Mouse (Mus musculus) retina, adult 2 months (tissue): ENCODE measurements at regions not wholly inside any gene's neighbourhood (a gene's known extent, or its start where the extent isn't known, plus 50 kb on each side); places are given as distances from the start of the nearest gene placed in this dataset.

Source experiments
- DNase-seq: peaks from one replicate; pipeline ENCODE4 v3.0.0-alpha.2; 2012; ENCODE audit warnings: low read depth, low spot score

DNA sequence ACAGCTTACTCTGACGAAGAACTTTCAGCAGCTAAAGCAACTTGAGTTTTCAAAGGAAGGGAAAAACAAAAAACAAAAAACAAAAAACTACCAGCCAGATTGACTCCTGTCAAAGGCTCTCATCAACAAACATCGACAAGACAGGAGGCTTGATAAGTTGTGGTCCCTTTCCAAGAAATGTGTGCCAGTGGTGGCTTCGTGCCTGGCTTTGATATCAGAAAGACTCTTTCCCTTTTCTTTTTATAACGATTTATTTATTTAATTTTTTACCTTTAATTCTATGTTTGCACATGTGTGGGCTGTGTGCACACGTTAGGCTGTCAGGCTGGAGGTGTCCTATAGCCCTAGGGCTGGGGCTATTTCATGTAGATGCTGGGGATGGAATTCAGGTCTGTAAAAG, 60.4 kb downstream of the Dact1 start:
- DNase-seq, result no peak

DNA sequence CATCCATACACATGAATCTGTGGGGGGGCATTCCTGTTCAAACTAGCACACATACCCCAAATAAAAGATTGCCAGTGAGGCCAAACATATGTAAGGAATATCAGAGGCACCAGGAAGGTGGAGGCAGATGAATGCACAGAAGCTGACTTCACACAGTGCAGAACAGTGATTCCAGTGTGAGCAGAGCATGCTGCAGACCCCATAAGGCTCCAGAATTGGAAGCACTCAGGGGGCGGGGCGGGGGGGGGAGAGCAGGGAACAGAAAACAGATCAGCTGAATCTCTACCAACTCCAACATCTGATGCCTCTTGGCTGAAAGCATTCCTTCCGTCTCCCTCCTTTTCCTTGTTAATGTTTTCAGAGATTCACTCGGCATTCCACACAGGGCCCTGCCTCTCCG, 62.3 kb downstream of the Dact1 start:
- DNase-seq, result no peak

DNA sequence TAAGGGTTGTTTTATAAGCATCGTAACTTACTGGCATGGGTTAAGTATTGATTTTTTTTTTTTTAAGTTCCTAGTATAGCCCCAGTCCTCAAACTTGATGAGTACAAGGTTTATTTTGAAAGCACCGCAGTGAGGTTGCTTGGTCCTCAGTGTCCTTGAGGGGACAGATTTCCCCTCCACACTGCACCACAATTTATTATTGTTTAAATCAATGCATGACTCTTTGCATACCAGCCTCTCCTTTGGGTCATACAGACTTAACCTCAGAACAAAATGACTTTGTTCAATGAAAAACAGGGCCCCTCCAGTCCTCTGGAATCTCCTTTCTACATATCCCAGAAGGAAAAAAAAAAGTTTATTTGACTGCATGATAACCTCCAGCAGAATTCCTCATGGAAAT, 63.9 kb downstream of the Dact1 start:
- no peak for DNase-seq

DNA sequence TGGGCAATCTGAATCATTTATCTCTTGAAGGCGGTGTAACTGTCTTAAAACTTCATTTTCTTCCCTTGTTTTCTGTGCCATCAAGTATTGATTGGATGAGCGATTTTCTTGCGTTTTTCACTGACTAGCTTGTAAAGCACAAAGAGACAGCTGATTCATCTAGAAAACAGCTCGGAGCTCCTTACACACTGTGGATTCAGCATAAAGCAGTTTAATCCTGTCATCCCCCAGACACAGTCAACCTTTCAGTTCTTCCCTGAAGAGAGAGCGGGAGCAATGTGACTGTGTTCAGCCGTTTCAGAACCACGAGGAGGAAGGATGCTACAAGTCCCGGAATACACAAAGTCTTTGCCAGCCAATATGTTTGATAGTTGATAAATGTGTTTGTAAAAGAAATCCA, 66.8 kb downstream of the Dact1 start:
- no peak for DNase-seq

DNA sequence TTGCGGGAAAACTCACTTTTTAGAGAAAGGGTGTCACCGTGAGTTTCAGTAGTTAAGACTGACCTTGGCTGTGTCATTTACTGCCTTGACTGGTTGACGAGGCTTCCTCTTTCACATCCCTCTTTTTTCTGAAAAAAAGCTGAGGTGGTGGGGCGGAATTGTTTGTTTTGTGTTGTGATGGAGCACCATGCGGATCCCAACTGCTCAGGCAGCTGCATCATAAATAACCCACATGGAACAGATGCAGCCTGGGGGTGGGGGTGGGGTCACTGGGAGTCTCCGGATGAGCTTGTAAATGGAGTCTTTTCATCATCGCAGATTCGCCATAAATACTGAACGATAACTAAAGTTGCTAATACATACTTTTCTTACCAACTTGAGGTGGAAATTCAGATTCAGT, 67.3 kb downstream of the Dact1 start:
- DNase-seq, result peak; percentile 18

DNA sequence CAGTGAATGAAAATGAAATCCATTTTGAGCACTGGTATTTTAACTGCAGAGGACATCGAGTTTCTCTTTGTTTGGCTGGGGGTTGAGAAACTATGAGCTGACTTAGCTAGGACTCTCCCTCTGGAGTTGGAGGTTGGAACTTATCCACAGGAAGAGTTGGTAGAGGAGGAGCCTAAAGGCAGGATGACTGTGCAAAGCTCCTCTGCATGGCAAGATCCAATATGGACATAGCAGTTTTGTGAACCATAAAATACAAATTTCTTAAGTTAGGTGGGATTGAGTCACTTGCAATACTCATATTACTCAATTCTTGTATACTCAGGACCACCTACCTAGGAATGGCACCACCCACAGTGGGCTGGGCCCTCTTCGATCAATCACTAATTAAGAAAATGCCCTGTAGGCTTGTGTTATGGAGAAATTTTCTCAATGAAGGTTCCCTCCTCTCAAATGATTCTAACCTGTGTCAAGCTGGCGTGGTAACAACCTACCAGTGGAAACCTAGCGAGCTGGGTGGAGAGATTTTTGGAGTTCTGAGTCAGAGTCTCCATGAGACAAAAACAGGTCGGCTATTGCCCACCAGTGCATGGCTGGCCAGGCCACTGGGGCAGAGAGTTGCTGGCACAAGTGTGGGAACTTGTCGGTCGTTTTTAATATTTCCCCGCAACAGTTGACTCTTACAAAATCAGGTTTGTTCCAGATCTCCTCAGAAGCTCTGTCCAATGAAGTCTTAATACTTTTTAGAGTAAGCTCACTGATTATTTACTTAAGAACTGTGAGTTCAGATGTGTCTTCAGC, 70.1 kb downstream of the Dact1 start:
- no peak for DNase-seq

DNA sequence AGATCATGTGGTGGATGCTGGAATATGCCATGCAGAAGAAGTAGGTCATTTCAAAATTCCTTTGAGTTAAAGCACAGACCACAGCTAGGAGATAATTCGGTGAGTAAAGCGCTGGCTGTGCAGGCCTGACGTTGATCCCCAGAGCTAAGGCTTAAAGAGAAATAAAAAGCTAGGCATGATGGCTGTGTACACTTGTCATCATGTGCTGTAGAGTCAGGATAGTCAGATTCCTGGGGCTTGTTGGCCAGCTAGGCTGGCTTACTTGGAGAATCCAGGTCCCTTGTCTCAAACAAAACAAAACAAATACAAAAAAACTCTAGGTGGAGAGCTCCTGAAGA, 70.7 kb downstream of the Dact1 start:
- no peak for DNase-seq

DNA sequence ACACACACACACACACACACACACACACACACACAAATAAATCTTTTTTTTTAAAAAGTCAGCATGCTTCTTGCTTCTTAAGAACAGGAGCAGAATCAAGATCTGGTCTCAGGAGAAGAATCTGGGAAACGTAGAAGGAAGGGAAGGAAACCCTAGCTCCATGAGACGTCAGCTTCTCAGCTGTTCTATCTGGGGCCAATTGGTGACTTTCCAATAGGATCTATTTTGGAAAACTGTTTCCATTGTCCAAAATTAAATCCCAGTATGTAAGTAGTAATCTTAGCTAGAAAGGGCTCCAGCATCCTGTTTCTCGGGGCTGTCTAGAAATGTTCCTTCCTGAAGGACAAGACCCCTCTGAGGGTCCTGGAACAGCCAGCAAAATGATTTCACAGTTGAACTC, 76.6 kb downstream of the Dact1 start:
- no peak for DNase-seq

DNA sequence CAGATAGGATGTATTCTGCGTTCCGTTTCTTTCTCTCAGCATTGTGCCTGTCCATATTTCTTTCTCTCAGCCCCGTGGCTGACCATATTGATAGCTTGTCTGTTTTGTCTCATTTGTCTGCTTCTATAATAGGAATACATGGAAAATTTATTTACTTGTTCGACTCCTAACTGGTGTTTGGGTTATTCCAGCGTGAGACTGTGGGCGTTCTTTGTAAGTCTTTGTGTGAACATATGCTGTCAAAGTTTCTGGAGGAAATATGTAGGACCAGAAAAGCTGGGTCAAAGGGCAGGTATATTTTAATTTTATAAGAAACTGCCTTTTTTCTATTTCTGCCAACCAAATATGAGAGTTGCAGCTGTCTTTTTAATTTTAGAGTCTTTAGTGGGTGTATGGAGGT, 81.8 kb downstream of the Dact1 start:
- DNase-seq, result no peak

DNA sequence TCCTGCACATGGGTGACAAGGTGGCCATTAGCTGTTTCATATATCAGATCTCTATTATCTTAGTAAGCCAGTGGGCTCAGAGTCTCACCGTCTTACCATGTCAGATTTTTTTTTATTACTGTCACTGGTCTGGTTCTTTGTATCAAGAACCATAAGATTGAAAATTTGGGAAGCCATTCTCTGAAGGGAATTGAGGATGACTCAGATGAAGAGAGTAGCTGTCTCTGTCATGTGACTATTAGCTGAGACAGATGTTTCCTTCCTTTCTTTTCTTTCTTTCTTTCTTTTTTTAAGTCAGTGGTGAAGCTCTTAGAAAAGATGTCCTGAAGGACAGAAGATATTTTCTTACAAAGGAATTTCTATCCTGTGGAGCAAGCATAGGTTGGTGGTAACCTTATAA, 84.1 kb downstream of the Dact1 start:
- no peak for DNase-seq

DNA sequence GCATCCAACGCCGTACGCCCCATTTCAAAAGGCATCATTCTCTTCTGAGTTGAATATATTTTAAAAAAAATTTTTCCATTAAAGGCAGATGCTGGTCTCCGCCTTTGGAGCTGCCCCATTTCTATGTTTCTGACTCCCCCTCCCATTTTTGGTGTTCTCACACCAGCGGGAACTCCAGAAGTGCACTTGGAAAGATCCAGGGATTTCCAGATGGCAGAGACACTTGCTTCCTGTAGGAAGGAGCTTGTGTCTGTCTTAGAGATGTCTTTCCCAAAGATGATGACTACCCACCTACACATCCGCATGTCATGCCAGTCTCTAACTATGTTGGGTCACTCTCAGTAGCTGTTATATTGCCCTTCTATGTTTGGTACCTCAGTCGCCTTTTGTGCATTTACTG, 87.8 kb downstream of the Dact1 start:
- no peak for DNase-seq

DNA sequence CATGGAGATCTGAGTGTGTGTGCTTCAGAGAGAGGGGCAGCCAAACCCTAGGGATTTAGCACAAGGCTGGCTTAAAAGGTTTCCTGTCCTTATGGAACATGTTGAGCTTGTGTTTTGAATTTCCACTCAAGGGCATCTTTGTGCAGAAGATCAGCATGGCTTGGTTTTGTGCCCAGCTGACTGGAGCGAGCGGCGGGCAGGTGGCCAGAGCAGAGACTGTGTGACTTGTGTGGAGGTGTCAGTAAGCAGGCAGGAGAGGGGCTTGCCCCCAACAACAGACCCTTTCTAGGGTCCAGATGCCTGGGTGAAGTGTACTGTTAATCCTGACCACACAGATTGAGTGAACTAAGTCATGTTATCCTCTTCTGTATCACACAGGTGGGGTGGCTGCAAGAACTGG, 89.0 kb downstream of the Dact1 start:
- DNase-seq, result no peak

DNA sequence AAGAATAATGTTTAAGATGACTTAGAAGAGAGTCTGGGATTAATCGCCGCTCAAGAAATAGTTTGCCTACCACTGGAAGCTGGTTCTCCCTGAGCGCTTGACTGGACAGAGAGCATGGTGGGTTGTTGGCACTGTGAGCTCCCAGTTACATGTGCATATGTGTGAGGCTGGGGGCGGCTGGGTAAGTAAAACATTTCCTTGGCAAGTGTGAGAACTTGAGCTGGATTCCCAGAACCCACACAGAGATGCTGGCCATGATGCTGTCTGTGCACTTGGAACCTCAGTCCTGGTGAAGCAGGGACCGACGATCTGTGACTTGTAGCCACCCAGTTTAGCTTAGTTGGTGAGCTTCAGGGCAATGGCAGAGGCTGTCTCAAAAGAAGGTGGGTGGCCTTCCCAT, 90.5 kb downstream of the Dact1 start:
- no peak for DNase-seq

DNA sequence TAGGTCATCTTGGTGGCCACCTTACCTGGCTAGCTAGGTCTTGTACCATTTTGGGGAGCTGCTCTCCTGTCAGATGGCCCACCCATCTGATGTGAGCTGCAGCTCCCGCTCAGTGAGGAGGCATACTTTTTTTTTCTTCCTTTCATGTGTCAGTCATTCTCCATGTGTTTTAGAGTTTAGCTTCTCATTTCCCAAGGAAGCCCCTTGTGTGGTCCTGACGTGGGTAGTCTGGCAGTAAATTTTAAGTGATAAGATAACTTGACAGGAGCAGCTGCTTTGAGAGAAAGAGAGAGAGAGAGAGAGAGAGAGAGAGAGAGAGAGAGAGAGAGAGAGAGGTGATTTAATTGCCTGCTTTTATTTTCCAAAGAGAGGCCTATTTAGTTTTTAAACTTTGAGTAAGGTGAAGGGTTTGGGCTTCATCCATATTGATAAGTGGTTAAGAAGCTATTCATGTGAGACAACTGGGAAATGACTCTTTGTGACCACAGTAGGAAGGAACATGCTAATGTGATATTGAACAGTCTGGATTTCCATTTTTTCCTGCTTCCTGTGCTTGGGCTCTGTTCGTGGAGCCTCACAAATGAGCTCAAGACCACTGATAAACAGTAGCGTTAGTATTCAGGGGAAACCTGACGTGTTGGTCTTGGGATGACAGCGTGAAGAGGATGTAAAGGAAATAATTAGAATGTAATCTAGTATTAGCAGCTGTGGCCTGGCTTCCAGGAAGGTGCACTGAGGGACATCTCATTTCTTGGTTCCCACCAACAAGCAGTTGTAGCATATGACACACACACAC, 92.1 kb downstream of the Dact1 start:
- no peak for DNase-seq

DNA sequence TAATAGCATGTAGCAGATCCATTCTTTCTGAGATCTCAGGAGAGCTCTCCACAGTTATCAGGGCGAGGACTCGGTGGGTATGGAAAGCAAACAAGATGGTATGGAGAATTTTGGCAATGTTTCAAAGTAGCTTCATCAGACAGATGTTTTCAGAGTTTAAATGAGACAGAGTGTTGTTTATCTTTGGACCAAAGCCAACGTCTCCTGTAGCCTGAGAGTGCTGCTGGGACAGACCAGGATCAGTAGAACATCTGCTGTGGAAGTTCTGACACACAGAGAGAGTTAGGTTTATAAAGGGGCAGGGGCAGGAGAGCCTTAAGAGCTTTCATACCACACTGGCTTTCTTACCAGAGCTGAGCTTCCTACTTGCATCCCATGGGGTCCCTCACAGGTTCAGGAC, 97.6 kb downstream of the Dact1 start:
- DNase-seq, result no peak

DNA sequence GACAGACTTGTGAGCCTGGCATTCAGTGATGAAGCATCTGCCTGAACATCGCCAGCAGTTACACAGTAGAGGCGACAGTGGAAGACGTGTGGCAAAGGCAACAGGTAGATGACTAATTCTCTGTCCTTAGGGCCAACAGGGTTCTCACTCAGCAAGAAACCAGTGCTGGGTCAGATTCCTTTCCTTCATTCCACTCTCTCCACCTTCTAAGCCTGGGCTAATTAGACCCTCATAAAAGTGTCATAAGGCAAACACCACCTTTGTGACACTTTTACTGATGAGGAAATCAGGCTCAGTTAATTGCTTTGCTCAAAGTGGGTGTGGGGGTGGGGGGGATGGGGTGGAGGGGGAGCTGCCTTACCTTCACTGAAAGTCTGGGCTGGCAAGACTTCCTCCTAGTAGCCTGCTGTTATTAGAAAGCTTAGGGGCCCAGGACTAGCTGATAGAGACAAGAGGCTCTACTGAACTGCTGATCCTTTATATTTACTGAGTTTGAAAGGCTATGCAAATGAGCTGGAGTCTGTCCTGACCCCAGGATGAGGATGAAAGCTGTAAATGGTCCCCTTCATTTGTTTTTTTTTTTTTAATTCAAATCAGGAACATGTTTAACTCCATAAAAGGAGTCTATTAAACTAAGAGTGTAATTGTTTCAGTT, 98.8 kb downstream of the Dact1 start:
- DNase-seq, result no peak

DNA sequence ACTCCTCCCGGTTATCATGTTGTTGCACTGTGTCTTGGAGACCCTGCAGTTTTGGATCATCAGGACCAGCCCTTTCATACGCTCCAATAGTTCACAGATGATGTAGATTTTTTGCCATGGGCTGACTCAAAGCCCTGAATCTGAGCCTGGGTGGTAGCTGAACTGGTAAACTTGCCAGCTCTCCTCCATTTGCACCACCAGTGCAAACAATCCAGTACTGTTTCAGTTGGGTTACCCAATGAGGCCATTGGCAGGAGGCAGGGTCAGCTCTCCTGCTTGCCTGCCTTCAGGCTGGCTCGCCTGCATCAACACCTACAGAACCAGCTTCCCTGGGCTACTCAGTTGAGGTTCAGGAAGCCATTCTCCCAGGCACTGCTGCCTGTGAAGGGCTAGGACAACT, 102.6 kb downstream of the Dact1 start:
- DNase-seq, result no peak

DNA sequence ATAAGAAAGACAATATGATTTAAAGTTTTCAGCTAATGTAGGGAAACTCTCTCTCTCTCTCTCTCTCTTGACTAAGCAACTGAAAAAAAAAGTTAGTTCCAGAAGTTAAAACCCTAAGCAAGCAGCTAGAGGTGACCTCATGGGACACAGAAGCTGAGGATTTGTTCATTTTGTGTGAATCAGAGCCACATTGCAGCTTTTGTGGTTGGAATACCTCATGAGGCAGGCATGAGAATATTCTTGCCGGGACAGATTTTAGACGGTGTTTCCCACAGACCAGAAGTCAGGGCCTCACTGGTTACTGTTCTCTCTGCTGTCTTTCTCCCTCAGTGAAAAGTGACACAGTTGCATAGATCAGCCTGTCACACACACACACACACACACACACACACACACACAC, 107.3 kb downstream of the Dact1 start:
- DNase-seq, result no peak

DNA sequence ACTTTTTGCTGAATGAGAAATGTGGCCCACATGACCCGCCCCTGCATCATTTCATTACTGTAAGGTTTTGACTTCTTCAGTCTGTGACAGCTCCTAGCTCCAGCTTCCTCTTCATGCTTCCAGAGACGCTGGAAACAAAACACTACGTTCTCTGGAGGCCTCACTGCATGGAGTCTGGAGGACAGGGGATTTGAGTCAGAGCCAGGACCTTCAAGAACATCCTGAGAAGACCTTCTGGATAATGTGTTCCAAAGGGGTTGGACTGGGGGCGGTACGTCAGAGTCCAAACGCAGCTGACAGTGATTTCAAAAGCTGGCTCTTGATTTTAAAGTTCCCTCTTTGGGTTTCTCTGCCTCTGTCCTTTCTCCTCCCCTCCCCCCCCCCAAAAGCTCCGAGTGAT, 108.5 kb downstream of the Dact1 start:
- DNase-seq, result no peak

DNA sequence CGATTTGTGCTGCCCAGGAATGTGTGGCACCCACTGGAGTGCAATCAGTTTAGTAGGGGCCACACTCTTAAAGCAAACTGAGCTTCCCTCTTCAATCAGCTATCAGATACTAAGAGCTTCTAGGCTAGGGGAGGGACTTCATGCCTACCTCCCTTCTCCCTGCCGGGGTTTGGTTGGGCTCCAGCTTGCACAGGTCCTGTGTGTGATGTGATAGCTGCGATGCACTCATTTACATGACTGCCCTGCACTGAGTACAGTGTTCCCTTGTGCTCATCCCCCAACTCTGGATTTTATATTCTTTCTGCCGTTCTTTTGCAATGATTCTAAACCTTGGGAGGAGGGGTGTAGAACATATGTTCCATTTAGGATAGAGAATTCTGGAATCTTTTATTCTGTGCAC, 109.5 kb downstream of the Dact1 start:
- no peak for DNase-seq

DNA sequence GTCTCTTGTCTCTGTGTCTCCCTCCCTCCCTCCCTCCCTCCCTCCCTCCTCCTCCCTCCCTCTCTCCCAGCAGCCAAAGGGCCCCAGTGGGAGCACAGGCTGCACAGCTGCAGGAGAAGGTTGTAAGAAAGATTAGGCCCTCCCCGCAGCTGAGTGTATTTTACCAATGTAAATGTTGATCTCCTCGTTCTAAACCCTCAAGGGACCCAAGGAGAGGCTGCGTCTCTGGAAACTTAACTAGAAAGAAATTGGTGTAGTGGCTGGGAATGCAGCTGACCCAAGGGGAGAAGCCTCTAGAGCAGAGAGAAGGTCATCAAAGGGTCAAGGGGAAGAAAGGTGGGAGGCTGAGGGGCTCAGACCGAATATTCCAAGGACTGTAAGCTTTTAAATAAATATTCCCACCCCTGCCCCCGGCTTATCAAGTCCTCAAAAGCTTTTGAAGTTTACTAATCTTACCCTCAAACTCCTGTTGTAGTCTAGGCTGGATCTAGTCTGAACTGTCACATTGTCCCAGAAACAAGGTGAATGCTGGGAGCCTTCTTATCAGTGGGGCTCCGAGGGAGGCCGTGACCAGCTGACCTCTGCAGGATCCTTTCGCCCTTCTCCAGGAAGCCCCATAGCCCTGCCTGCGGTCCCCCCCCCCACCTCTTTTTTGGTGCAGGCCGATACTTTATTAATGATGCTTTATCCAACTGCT, 116.5 kb downstream of the Dact1 start:
- DNase-seq, result no peak

DNA sequence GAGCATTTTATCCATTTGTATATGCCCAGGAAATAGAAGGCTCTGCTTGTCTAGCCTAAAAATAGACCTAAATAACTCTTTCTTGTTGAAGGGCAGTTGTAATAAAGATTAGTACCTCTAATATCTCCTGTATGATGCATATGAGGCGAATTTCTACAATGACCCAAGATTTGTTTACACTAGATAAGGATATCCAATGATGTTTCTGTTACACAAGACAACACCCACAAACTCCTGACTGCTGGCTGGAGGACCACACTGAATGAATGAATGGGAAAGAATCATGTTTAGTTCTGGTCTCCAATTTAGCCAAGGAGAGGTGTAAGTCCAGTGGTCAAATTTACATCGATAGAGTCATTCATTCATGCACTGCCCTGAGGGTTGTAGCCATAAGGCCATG, 118.3 kb downstream of the Dact1 start:
- no peak for DNase-seq
